Mouse (Mus musculus): ENCODE data around the gene Tubgcp2. TPM values are rescaled to one million over a fixed set of nuclear protein-coding genes. Genes with fewer than 3 reads are reported as not detected.

Gene Tubgcp2
- polyA plus RNA-seq, 1 experiment from 2014 or later = 35.3 TPM

- Histone ChIP-seq H3K9me3 (ENCODE audit: control insufficient read depth, low read length) (no peaks in the 10 kb centered on the region), H3K9ac (ENCODE audit: low read depth, low read length) (no peak overlapping the region), H3K4me3 (ENCODE audit: low read length) (no peak overlapping the region), H3K4me1 (ENCODE audit: control insufficient read depth, insufficient read depth, low read length) (peaks cover 3% of the 10 kb centered on the region; the same call in 1 of the 2 replicates), H3K27me3 (replicated peaks; ENCODE audit: control insufficient read depth, insufficient read depth, low read length) (no peaks in the 10 kb centered on the region), H3K36me3 (ENCODE audit: control insufficient read depth, insufficient read depth, low read length) (peaks cover 6% of the 10 kb centered on the region; the same call in 1 of the 2 replicates), H3K4me2 (ENCODE audit: low read depth, low read length) (no peak overlapping the region), H3K27ac (ENCODE audit: low read length) (no peak overlapping the region)
- ATAC-seq = no peak
- 96% methylated on average over 6 of the region's 6 CpGs for WGBS
These were observed 42.9 kb downstream of the Tubgcp2 start for GRCm38 (mm10) chr7:139993532-139993931.

DNA sequence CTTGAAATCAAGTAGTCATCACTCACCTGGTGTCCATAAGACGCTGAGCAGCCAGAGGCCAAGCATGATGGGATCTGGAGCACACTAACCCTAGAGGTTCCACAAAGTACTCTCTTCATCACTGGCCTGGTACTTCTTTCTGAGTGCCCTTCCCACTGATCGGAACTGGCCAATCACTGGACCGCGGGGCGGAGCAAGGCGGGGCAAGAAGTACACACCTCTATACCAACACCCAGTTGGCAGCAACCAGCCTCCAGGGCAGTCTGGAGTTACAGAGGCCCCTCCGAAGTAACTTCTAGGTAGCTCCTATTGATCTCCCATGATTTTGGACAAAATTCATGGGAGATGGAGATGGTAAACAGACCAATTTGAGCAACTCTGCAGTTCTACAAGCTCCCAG lies 44.1 kb downstream of the Tubgcp2 start, which contains the start of gene Adam8:
Gene Adam8 (minus strand): TSS at position 157 of the 400 bp plus-strand sequence.
- Histone ChIP-seq H3K4me2 (ENCODE audit: low read depth, low read length) (no peak within 1 kb of the TSS), H3K9me3 (ENCODE audit: control insufficient read depth, low read length) (no peaks in the 10 kb centered on the region), H3K9ac (ENCODE audit: low read depth, low read length) (no peak within 1 kb of the TSS), H3K27ac (ENCODE audit: low read length) (no peak within 1 kb of the TSS), H3K4me1 (ENCODE audit: control insufficient read depth, insufficient read depth, low read length) (peaks cover 3% of the 10 kb centered on the region; the same call in 1 of the 2 replicates), H3K27me3 (replicated peaks; ENCODE audit: control insufficient read depth, insufficient read depth, low read length) (no peaks in the 10 kb centered on the region), H3K4me3 (ENCODE audit: low read length) (no peak within 1 kb of the TSS), H3K36me3 (ENCODE audit: control insufficient read depth, insufficient read depth, low read length) (peaks cover 4% of the 10 kb centered on the region; the same call in 1 of the 2 replicates)
- peak; percentile 77 for ATAC-seq
- 21% methylated on average over 7 of the region's 7 CpGs for WGBS

DNA sequence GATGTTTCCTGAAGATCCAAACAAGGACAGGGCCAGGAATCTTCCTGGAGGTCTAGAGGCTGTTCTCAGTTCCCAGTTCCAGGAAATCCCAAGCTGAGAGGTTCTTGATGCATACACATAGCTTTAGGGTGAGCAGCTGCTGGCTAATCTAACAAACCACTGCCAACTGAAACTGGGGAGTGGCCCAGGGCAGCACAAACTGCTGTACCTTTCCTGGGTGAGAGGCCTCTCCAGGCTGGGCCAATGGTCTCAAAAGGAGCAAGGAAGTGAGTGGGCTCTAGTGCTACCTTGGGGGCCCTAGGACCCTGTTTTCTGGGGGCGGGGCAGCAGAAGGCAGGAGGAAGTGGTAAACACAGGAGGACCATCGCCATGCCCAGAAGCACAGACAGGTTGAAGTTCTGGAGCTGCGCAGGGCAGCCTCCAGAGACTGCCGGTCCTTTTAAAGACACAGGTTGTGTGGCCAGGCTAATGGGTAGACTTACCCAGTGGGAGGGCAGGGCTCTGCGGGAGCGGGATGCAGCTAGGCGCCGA lies 45.5 kb downstream of the Tubgcp2 start:
- Histone ChIP-seq H3K4me1 (ENCODE audit: control insufficient read depth, insufficient read depth, low read length) (peaks cover 3% of the 10 kb centered on the region; the same call in 1 of the 2 replicates), H3K4me2 (ENCODE audit: low read depth, low read length) (no peak overlapping the region), H3K4me3 (ENCODE audit: low read length) (no peak overlapping the region), H3K27ac (ENCODE audit: low read length) (no peak overlapping the region), H3K36me3 (ENCODE audit: control insufficient read depth, insufficient read depth, low read length) (no peaks in the 10 kb centered on the region), H3K9me3 (ENCODE audit: control insufficient read depth, low read length) (no peaks in the 10 kb centered on the region), H3K9ac (ENCODE audit: low read depth, low read length) (no peak overlapping the region), H3K27me3 (replicated peaks; ENCODE audit: control insufficient read depth, insufficient read depth, low read length) (no peaks in the 10 kb centered on the region)
- ATAC-seq = peak; percentile 53; the same call in 1 of the 2 replicates
- 76% methylated on average over 8 of the region's 8 CpGs for WGBS

DNA sequence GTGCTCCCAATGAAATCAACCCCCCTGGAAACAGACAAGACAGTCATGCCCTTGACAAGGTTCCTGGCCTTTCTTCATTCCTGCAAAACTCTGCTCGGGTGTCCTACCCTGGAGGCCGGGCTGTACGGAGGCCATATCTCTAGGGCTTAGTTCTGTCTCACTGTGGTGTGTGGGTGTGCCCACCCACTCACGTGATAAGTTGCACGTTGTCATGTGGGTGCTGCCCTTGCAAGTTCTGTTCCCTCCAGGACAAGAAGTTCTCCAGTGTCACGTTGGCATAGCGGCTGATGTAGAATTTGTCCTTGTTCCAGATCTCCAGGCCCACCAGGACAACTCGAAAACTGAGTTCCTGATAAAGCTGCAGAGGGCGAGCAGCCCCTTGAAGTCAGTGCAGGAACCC lies 48.2 kb downstream of the Tubgcp2 start:
- no peak overlapping the region for H3K4me2 ChIP-seq (ENCODE audit: low read depth, low read length)
- H3K4me3 ChIP-seq (ENCODE audit: low read length) = no peak overlapping the region
- peaks cover 3% of the 10 kb centered on the region; the same call in 1 of the 2 replicates for H3K4me1 ChIP-seq (ENCODE audit: control insufficient read depth, insufficient read depth, low read length)
- ATAC-seq = no peak
- no peaks in the 10 kb centered on the region for H3K9me3 ChIP-seq (ENCODE audit: control insufficient read depth, low read length)
- no peak overlapping the region for H3K27ac ChIP-seq (ENCODE audit: low read length)
- H3K27me3 ChIP-seq (replicated peaks; ENCODE audit: control insufficient read depth, insufficient read depth, low read length) = no peaks in the 10 kb centered on the region
- no peaks in the 10 kb centered on the region for H3K36me3 ChIP-seq (ENCODE audit: control insufficient read depth, insufficient read depth, low read length)
- no peak overlapping the region for H3K9ac ChIP-seq (ENCODE audit: low read depth, low read length)
- 85% methylated on average over 9 of the region's 9 CpGs for whole genome bisulfite sequencing

DNA sequence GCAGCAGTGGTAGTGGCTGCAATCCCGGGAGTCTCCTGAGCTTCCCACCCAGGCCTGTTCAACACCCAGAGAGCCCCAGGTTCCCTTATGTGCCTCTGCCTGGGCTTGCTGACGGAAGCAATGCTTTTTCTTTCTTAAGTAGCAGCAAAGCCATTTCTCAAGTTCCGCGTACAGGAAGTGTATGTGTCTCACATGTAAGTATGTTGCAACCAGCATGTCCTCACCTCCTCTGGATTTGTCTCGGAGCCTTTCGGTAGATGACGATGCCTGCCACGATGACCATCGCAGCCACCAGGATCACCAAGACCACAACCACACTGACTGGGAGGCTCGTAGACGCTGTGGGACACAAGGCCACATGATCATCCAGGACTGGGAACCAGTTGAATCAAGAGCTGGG lies 52.0 kb downstream of the Tubgcp2 start:
- H3K9me3 ChIP-seq (ENCODE audit: control insufficient read depth, low read length) = no peaks in the 10 kb centered on the region
- no peaks in the 10 kb centered on the region for H3K27me3 ChIP-seq (replicated peaks; ENCODE audit: control insufficient read depth, insufficient read depth, low read length)
- no peak overlapping the region for H3K4me2 ChIP-seq (ENCODE audit: low read depth, low read length)
- H3K27ac ChIP-seq (ENCODE audit: low read length) = no peak overlapping the region
- no peak overlapping the region for H3K9ac ChIP-seq (ENCODE audit: low read depth, low read length)
- no peak for ATAC-seq
- H3K36me3 ChIP-seq (ENCODE audit: control insufficient read depth, insufficient read depth, low read length) = no peaks in the 10 kb centered on the region
- H3K4me3 ChIP-seq (ENCODE audit: low read length) = no peak overlapping the region
- no peaks in the 10 kb centered on the region for H3K4me1 ChIP-seq (ENCODE audit: control insufficient read depth, insufficient read depth, low read length)
- 89% methylated on average over 11 of the region's 11 CpGs for WGBS

DNA sequence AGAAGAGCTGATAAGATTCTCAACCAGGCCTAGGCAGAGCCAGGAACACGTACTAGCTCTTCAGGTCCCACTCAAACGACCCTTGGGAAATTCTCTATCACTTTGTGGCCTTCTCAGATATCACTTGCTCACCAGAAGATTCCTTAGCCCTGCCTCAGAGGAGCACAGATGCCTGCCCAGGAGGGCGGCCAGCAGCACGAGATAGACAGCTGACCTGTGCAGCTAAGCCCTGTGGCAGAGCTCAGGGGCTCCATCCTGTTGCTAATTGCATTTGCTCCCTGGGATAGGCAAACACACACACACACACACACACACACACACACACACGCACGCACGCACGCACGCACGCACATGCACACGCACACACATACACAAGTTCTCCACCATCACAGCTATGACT lies 54.4 kb downstream of the Tubgcp2 start:
- H3K9ac ChIP-seq (ENCODE audit: low read depth, low read length) = no peak overlapping the region
- H3K4me3 ChIP-seq (ENCODE audit: low read length) = no peak overlapping the region
- H3K4me1 ChIP-seq (ENCODE audit: control insufficient read depth, insufficient read depth, low read length) = peaks cover 5% of the 10 kb centered on the region; the same call in 1 of the 2 replicates
- H3K27ac ChIP-seq (ENCODE audit: low read length) = no peak overlapping the region
- no peak overlapping the region for H3K4me2 ChIP-seq (ENCODE audit: low read depth, low read length)
- H3K27me3 ChIP-seq (replicated peaks; ENCODE audit: control insufficient read depth, insufficient read depth, low read length) = no peaks in the 10 kb centered on the region
- H3K36me3 ChIP-seq (ENCODE audit: control insufficient read depth, insufficient read depth, low read length) = no peaks in the 10 kb centered on the region
- WGBS = 86% methylated on average over 11 of the region's 11 CpGs
- ATAC-seq = no peak
- H3K9me3 ChIP-seq (ENCODE audit: control insufficient read depth, low read length) = no peaks in the 10 kb centered on the region

DNA sequence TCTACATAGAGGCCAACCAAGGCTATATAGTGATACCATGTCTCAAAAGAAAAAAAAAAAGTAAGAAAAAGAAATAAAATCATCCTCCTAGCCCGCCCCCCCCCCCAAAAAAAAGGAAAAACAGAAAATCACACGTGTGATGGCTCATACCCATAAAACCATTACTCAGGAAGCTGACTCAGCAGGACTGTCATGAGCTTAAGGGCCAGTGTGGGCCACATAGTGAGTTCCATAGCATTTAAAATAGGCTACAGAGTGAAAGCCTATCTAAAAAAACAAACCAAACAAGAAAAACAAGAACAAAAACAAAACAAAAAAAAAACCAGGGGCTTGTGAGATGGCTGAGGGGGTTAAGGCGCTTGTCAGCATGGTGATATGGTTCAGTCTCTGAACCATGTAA lies 55.7 kb downstream of the Tubgcp2 start:
- no peak overlapping the region for H3K9ac ChIP-seq (ENCODE audit: low read depth, low read length)
- no peak for ATAC-seq
- WGBS = 54% methylated on average over 3 of the region's 3 CpGs

DNA sequence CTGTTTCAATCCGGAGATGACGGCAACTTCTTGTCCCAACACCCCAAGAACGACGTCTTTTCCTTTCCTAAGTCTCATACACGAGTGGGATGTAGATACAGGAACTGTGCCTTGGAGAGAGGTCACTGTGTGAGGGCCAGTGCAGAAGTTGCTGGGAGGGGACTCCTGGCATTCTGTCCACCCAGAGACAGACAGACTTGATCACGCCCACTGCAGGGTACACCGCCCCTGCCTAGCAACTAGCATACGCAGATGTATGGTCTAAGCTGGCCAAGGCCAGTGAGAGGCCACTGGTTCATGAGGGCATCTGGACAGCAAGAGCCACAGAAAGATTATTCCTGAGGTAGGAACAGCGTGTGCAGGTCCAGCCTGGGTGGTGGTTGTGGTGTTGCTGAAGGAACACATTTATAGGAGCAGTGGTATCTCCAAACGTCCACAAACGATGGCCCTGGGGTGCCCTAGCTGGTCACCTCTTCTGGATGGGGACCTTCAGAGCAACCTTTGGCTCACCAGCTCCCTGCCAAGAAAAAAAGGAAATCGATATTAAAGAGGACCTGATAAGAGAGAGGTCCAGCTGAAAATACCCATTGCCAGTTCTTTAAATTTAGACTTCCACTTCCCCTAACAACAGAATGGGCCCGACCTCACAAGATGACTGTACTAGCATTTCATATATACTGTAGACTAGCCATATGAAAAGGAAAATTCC lies 57.3 kb downstream of the Tubgcp2 start:
- Histone ChIP-seq H3K4me2 (ENCODE audit: low read depth, low read length) (peak overlapping the region; percentile 69), H3K9ac (ENCODE audit: low read depth, low read length) (peak overlapping the region; percentile 50), H3K4me1 (ENCODE audit: control insufficient read depth, insufficient read depth, low read length) (peaks cover 5% of the 10 kb centered on the region; the same call in 1 of the 2 replicates), H3K27ac (ENCODE audit: low read length) (no peak overlapping the region), H3K27me3 (replicated peaks; ENCODE audit: control insufficient read depth, insufficient read depth, low read length) (no peaks in the 10 kb centered on the region), H3K4me3 (ENCODE audit: low read length) (peak overlapping the region; percentile 54), H3K9me3 (ENCODE audit: control insufficient read depth, low read length) (no peaks in the 10 kb centered on the region), H3K36me3 (ENCODE audit: control insufficient read depth, insufficient read depth, low read length) (no peaks in the 10 kb centered on the region)
- 36% methylated on average over 13 of the region's 13 CpGs for WGBS
- ATAC-seq = peak; percentile 78

More for the DNA sequence above, 55.7 kb downstream of the Tubgcp2 start:
- Histone ChIP-seq H3K9me3 (ENCODE audit: control insufficient read depth, low read length) (no peaks in the 10 kb centered on the region), H3K4me1 (ENCODE audit: control insufficient read depth, insufficient read depth, low read length) (peaks cover 5% of the 10 kb centered on the region; the same call in 1 of the 2 replicates), H3K4me3 (ENCODE audit: low read length) (no peak overlapping the region), H3K36me3 (ENCODE audit: control insufficient read depth, insufficient read depth, low read length) (no peaks in the 10 kb centered on the region), H3K4me2 (ENCODE audit: low read depth, low read length) (no peak overlapping the region), H3K27me3 (replicated peaks; ENCODE audit: control insufficient read depth, insufficient read depth, low read length) (no peaks in the 10 kb centered on the region), H3K27ac (ENCODE audit: low read length) (no peak overlapping the region)

DNA sequence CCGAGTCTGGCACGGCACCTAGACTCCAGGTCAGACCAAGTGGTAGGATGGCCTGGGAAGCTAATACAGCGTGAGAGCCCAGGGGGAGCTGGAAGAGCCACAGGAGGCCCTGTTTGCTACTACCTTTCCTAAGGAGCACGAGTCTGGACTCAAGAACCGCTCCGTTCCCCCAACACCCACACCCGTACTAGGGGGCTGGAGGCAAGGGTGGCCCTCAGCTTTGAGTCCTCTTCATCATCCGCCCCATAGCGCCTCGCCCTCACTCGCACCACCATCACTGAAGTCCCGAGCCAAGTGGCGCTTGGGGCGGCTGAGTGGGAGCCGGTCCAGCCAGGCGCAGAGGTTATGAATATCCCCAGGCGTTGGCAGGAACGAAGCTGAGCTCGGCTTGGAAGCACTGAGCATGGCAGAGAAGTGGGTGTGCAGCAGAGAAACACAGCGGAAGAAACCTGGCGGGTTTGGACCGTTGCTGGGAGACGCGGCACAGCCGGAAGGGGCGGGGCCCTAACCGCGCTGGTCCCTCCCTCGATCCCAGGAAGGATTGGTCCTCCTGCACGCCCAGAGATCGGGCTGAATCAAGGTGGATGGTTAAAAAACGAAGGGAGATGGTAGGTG lies 58.1 kb downstream of the Tubgcp2 start, which contains the start of gene 6430531B16Rik:
Gene 6430531B16Rik (minus strand): TSS at position 478 of the 615 bp plus-strand sequence.
- H3K4me1 ChIP-seq (ENCODE audit: control insufficient read depth, insufficient read depth, low read length) = peaks cover 5% of the 10 kb centered on the region; the same call in 1 of the 2 replicates
- peak; percentile 95 for ATAC-seq
- 3% methylated on average over 32 of the region's 32 CpGs for WGBS
- H3K4me3 ChIP-seq (ENCODE audit: low read length) = peak within 1 kb of the TSS; percentile 54
- H3K27me3 ChIP-seq (replicated peaks; ENCODE audit: control insufficient read depth, insufficient read depth, low read length) = no peaks in the 10 kb centered on the region
- no peak within 1 kb of the TSS for H3K27ac ChIP-seq (ENCODE audit: low read length)
- H3K4me2 ChIP-seq (ENCODE audit: low read depth, low read length) = peak within 1 kb of the TSS; percentile 69
- H3K9ac ChIP-seq (ENCODE audit: low read depth, low read length) = peak within 1 kb of the TSS; percentile 55
- no peaks in the 10 kb centered on the region for H3K9me3 ChIP-seq (ENCODE audit: control insufficient read depth, low read length)
- no peaks in the 10 kb centered on the region for H3K36me3 ChIP-seq (ENCODE audit: control insufficient read depth, insufficient read depth, low read length)

Measured in intestine, embryonic 16.5 days (tissue).